Mouse (Mus musculus) lung, adult 2 months (tissue): ENCODE results near the gene Rtp4. TPM values are rescaled to one million over a fixed set of nuclear protein-coding genes. Genes with fewer than 3 reads are reported as not detected.

Source experiments
- DNase-seq: peaks from one replicate; pipeline ENCODE4 v3.0.0; 2022
- H3K4me1 ChIP-seq: fragments of 200-500 bp; 2 replicates; pipeline ENCODE4 v1.6.1; 2011; ENCODE audit warnings: low read length; ENCODE audit not compliant: control insufficient read depth, insufficient read depth
- H3K4me3 ChIP-seq: fragments of 200-500 bp; replicated peaks from 2 replicates; pipeline ENCODE3; 2011; ENCODE audit warnings: low read depth, mild to moderate bottlenecking, control low read depth, low read length; ENCODE audit errors: extremely low read depth
- CTCF ChIP-seq: fragments of 200-500 bp; IDR thresholded peaks from 2 replicates; pipeline ENCODE4 v1.5.1; 2011; ENCODE audit warnings: mild to moderate bottlenecking, low read length, control low read depth; ENCODE audit not compliant: insufficient read depth
- POLR2A ChIP-seq: fragments of 200-500 bp; IDR thresholded peaks from 2 replicates; pipeline ENCODE4 v1.6.1; 2011; ENCODE audit warnings: low read depth, mild to moderate bottlenecking, control low read depth, low read length, borderline replicate concordance; ENCODE audit errors: extremely low read depth
- WGBS: fragments of 180-500 bp; shearing (Covaris S2); methylation state at CpG from one replicate; pipeline ENCODE4 v1.1.7; 2018; 5-methylcytosine and 5-hydroxymethylcytosine counted together
- polyA plus RNA-seq: library from polyadenylated mRNA; depleted of rRNA; stranded (reverse); fragments of >200 nt; gene quantifications from 2 replicates; pipeline ENCODE4 v1.2.3, GENCODE M21; 2012

Rtp4 gene
- polyA plus RNA-seq, 1 experiment: 21.3 TPM

DNA sequence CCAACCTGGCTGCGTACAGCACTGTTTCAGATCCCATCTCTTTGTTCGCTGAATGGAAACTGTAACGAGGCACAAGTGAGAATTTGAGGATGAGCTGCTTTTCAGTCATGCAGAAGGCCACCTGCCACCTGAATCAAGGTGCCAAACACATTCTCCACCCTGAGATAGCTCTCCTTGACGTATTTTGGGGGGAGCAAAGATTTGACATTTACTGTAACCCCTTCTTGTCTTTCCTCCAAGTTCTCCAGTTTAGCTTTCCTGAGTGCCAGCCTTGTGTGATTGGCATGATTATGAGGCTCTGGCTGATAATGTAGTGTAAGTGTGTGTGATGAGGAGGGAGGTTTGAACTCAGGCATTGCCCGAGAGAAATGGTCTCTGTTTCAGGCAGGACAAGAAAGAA lies 2.0 kb downstream of the Rtp4 start:
- DNase-seq: no peak
- WGBS: 90% methylated on average over 5 of the region's 5 CpGs
- TF ChIP-seq CTCF (no peak), POLR2A (no peak)
- Histone ChIP-seq H3K4me1 (peaks cover 4% of the 10 kb centered on the region; the same call in 1 of the 2 replicates), H3K4me3 (no peak overlapping the region)

DNA sequence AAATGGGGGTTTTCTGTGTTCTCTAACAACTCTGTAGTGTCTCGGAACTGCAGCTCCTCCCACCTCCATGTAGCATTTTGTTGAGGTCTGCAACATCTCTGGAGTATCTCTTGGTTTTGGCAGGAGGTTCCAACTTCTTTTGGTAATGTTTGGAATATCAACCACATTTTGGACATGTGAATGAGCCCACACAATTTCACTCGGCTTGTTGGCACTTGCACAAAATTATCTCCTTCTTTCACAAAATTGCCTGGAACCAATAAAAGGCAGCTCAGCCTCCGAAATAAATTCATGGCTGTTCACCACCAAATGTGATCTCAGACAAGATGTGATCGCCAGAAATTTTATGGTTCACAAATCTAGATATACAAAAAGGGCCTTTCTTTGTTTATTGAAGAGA lies 9.1 kb downstream of the Rtp4 start:
- H3K4me1 ChIP-seq: no peaks in the 10 kb centered on the region
- TF ChIP-seq CTCF: no peak
- no peak for DNase-seq
- no peak overlapping the region for H3K4me3 ChIP-seq
- 57% methylated on average over 4 of the region's 4 CpGs for WGBS

DNA sequence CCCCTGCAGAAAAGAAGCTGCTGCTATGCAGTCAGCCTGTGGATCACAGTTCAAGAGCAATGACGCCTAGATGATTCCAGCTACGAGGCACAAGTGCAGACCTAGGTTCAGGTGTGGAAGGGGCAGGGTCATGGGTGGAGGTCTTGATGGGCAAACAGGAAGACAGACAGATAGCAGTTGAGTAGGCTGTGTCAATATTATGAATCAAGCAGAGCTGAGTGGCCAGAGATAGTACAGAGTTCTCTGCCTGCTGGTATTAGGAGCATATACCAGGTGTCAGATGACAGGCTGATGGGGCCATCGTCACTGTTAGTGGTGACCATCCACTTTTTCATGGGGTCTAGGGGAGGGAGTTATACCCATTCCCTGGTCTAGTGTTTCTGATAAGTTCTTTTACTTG lies 13.6 kb downstream of the Rtp4 start:
- Histone ChIP-seq H3K4me3 (no peak overlapping the region), H3K4me1 (no peaks in the 10 kb centered on the region)
- no peak for TF ChIP-seq CTCF
- no peak for TF ChIP-seq POLR2A
- no peak for DNase-seq
- WGBS: 62% methylated on average over 3 of the region's 3 CpGs

DNA sequence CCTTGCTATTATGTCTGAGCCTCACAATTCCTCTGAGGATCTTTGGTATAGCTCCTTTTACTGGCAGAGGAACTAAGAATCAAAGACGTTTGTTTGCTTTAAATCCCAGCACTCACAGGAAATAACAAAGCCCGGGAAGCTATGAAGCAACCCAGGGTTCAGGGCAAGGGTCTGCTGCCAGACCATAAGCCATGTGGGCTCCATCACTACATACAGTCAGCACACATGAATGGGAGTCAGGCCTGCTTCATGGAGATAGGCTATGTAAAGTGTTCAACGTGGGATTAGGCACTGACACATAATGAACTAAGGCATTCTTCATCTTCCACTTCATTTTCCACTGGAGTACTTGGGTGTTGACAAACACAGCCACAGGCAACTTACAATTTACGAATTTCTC lies 21.0 kb downstream of the Rtp4 start:
- DNase-seq: no peak
- TF ChIP-seq POLR2A (no peak), CTCF (no peak)
- WGBS: 33% methylated on average over 4 of the region's 4 CpGs
- Histone ChIP-seq H3K4me1 (no peaks in the 10 kb centered on the region), H3K4me3 (no peak overlapping the region)

DNA sequence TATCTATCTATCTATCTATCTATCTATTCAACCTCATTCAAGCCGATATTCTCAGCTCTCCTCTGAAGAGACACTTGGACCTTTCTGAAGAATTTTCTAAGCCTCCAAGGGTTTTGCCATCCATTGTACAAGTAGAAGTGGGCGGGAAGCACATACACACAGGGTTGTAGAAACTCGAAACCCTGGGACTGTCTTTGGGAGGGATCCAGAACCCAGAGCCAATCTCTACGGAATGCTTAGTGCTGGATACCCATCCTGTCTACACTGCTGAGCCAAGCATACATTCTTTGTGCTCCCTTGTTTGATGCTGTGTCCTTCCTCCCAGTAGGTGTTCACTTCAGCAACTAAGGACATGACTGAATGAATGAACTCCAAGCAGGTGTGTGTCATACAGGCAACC lies 22.8 kb downstream of the Rtp4 start:
- DNase-seq: no peak
- TF ChIP-seq CTCF (no peak), POLR2A (no peak)
- Histone ChIP-seq H3K4me3 (no peak overlapping the region), H3K4me1 (no peaks in the 10 kb centered on the region)
- WGBS: 60% methylated on average over 4 of the region's 4 CpGs

DNA sequence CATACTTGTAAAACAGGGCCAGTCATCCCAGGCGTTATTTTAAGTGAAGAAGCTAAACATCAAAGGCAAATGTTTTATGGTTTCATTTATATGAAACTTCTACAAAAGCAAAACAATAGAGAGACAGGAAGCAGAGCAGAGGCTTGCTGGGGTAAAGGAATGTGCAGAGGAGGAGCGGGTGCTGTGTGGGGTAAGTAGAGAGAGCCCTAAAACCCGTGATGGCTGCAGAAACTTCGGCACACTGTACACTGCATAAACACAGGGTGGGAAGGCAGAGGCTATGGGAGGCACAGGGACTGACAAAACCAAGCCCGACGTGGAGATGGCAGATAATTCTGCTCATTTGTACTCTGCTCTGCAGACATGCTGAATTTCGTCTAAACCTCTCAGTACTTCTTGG lies 24.3 kb downstream of the Rtp4 start:
- no peak for TF ChIP-seq CTCF
- no peak for TF ChIP-seq POLR2A
- 48% methylated on average over 7 of the region's 7 CpGs for WGBS
- no peaks in the 10 kb centered on the region for H3K4me1 ChIP-seq
- no peak for DNase-seq
- no peak overlapping the region for H3K4me3 ChIP-seq

DNA sequence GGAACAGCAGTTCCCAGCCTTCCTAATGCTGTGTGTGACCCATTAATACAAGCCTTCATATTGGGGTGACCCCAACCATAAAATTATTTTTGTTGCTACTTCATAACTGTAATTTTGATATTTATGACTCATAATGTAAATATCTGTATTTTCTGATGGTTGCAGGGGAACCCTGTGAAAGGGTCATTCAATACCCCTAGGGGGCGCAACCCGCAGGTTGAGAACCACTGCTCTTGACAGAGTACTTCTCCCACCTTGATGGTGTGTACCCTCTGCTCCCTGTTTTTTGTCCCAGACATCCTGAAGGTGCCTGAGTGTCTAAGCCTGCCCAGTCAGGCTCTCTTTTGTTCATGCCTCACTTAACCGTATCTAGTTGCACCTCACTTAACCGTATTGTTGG lies 27.7 kb downstream of the Rtp4 start:
- no peak overlapping the region for H3K4me3 ChIP-seq
- TF ChIP-seq CTCF (0 out of 2 replicates have a peak, but pooled peaks have one; percentile 2), POLR2A (no peak)
- no peaks in the 10 kb centered on the region for H3K4me1 ChIP-seq
- 87% methylated on average over 4 of the region's 4 CpGs for WGBS
- no peak for DNase-seq

DNA sequence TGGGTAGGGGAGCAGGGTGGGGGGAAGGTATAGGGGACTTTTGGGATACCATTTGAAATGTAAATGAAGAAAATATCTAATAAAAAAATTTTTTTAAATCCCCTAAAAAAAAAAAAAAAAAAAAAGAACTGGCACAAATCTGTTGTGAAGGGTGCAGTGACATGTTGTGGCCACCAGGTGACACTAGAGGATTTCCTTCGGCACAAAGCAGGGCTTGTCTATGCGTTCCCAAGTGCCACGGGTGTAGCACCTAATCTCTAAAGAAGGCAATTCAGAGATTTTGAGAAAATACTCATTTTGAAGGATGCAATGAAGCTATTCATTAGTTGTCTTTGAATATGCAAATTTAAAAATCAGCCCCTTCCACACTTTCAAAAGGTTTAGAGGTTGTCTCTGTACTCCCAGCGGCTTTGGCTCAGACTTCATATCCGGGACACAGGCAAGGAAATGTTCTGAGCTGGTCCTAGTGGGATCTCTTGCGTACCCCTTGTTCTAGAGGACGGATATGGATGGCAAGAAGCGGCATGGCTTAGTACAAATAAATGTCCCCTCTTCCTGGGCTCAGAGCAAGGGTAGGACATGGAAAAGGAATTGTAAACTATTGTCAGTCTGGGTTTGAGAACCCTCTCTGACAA lies 30.4 kb downstream of the Rtp4 start:
- H3K4me1 ChIP-seq: no peaks in the 10 kb centered on the region
- peak; percentile 20 for DNase-seq

DNA sequence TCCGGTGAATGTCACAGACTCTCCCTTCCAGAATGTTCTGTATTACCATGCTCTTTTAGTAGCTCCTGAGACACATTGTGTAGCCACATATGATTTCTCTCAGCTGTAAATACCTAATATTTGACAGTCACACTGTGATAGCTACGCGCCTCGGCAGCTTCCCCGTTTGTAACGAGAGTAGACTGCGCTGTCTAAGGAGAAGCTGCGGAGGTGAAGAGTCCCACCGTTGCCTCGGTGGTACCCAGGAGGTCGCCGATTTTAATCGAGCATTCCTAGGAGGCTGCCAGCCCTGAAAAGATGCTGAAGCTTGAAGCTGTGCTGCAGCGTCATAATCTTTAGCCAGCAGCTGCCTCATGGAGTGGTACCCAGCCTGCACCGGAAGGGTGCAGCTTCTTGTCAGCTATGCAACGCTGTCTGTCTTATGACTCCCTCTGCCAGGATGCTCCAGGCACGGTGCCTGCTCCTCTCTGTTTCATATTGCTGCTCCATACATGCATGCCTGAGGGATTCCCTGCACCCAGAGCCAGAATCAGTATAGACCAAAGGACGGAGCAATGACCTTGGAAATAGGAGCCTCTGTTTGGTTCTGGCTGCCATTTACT lies 31.0 kb downstream of the Rtp4 start:
- no peak for DNase-seq
- H3K4me1 ChIP-seq: no peaks in the 10 kb centered on the region
- H3K4me3 ChIP-seq: no peak overlapping the region
- TF ChIP-seq POLR2A: no peak
- TF ChIP-seq CTCF: no peak
- 86% methylated on average over 18 of the region's 18 CpGs for WGBS

More for the DNA sequence above, 30.4 kb downstream of the Rtp4 start:
- no peak overlapping the region for H3K4me3 ChIP-seq
- 39% methylated on average over 8 of the region's 8 CpGs for WGBS
- TF ChIP-seq CTCF (peak; percentile 97), POLR2A (no peak)

DNA sequence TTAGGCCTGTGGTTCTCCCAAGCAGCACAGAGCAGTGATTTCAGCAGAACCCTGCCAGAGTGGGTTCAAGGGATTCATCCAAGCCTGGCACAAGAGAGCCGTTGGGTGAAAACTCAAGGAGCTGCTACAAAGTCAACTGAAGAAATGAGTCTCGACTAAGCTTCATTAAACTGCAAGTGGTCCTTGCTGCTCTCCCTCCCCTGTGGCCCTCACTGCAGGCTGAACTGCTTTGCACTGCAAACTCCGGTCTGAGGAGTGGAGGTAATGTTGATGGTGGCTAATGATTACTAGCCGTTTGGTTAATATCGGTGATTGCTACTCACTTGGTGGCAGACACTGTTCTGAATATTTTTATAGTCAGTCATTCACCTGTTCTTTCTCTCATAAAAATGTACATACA lies 34.6 kb downstream of the Rtp4 start:
- no peak for DNase-seq
- TF ChIP-seq POLR2A (no peak), CTCF (no peak)
- 81% methylated on average over 5 of the region's 5 CpGs for WGBS
- H3K4me3 ChIP-seq: no peak overlapping the region
- no peaks in the 10 kb centered on the region for H3K4me1 ChIP-seq

DNA sequence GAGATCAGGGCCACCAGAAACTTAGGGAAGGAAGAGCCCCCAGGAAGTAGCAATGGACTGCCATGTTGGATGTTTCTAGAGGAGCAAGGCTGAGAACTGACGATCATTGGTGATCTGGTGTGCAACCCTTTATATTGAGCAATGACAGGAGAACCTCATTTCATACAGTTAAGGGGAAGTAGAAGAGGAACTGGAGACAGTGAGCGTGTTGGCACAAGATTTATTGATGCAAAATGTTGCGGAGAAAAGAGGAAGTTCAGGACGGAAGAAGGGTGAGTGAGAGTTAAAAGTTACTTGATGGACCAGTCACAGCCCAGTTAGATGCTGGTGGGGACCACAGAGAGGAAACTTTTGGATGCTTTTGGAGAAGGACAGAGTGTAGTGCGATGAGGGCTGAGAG lies 37.1 kb downstream of the Rtp4 start:
- H3K4me3 ChIP-seq: no peak overlapping the region
- WGBS: 79% methylated on average over 5 of the region's 5 CpGs
- TF ChIP-seq POLR2A (no peak), CTCF (no peak)

More for the DNA sequence above, 37.1 kb downstream of the Rtp4 start:
- no peak for DNase-seq
- no peaks in the 10 kb centered on the region for H3K4me1 ChIP-seq
